Mouse (Mus musculus) embryonic fibroblast, embryonic 13.5 days (primary cell): Measurements from ENCODE around the gene Tcf7l1. TPM values are rescaled to one million over a fixed set of nuclear protein-coding genes. Genes with fewer than 3 reads are reported as not detected.
A peak's percentile ranks its signal among the peaks of the same experiment; 100 is the strongest.

Experiments
- H3K27ac ChIP-seq: 2 replicates; pipeline ENCODE4 v1.5.1; 2012; ENCODE audit warnings: low read length, control low read depth, inconsistent platforms; ENCODE audit not compliant: insufficient read depth
- H3K4me1 ChIP-seq: 2 replicates; pipeline ENCODE4 v1.6.1; 2011; ENCODE audit warnings: low read length; ENCODE audit not compliant: control insufficient read depth, insufficient read depth
- H3K4me3 ChIP-seq: 2 replicates; pipeline ENCODE4 v1.5.1; 2011; ENCODE audit warnings: mild to moderate bottlenecking, control low read depth, low read length; ENCODE audit not compliant: insufficient read depth
- CTCF ChIP-seq: IDR thresholded peaks from 2 replicates; pipeline ENCODE4 v1.5.1; 2011; ENCODE audit warnings: mild to moderate bottlenecking, control low read depth, low read length, moderate library complexity, borderline replicate concordance; ENCODE audit not compliant: insufficient read depth
- POLR2A ChIP-seq: IDR thresholded peaks from 2 replicates; pipeline ENCODE4 v1.6.1; 2011; ENCODE audit warnings: low read depth, mild to moderate bottlenecking, control low read depth, low read length, moderate library complexity
- polyA plus RNA-seq: library from polyadenylated mRNA; stranded (reverse); fragments of >200 nt; gene quantifications from 2 replicates; pipeline ENCODE4 v1.2.4, GENCODE M21; 2011; ENCODE audit warnings: low read depth; ENCODE audit not compliant: missing spikeins, insufficient read length

The Tcf7l1 gene
- polyA plus RNA-seq, 1 experiment: 54.0 TPM

- Histone ChIP-seq H3K4me3 (no peak overlapping the region), H3K27ac (peak overlapping the region; percentile 44; the same call in 1 of the 2 replicates), H3K4me1 (no peaks in the 10 kb centered on the region; the same call in 1 of the 2 replicates)
- no peak for TF ChIP-seq POLR2A
- no peak for TF ChIP-seq CTCF
These were observed 20.2 kb downstream of the Tcf7l1 start for GRCm38 (mm10) chr6:72768804-72769203.

DNA sequence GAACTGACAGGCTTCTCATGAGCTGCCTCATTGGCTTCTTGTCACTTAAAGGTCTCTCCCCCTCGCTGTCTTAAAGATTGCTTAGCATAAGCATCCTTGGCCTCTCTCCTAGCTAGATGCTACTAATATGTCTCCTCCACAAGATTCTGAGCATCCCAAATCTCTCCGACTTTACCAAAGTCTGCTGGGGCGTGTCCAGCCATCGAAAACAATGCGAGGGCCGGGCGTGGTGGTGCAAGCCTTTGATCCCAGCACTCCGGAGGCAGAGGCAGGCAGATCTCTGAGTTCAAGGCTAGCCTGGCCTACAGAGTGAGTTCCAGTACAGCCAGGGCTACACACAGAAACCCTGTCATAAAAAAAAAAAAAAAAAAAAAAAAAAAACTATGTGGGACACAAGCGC is 21.0 kb downstream of the Tcf7l1 start:
- Histone ChIP-seq H3K27ac (no peak overlapping the region), H3K4me1 (no peaks in the 10 kb centered on the region; the same call in 1 of the 2 replicates), H3K4me3 (no peak overlapping the region)
- TF ChIP-seq CTCF (no peak), POLR2A (no peak)

GRCm38 (mm10) chr6:72763616-72764015 is 25.4 kb downstream of the Tcf7l1 start:
- Histone ChIP-seq H3K27ac (no peak overlapping the region), H3K4me3 (no peak overlapping the region), H3K4me1 (no peaks in the 10 kb centered on the region)
- TF ChIP-seq CTCF: no peak
- no peak for TF ChIP-seq POLR2A

GRCm38 (mm10) chr6:72761645-72762044 is 27.4 kb downstream of the Tcf7l1 start:
- H3K4me1 ChIP-seq: no peaks in the 10 kb centered on the region
- TF ChIP-seq POLR2A: no peak
- no peak overlapping the region for H3K27ac ChIP-seq

DNA sequence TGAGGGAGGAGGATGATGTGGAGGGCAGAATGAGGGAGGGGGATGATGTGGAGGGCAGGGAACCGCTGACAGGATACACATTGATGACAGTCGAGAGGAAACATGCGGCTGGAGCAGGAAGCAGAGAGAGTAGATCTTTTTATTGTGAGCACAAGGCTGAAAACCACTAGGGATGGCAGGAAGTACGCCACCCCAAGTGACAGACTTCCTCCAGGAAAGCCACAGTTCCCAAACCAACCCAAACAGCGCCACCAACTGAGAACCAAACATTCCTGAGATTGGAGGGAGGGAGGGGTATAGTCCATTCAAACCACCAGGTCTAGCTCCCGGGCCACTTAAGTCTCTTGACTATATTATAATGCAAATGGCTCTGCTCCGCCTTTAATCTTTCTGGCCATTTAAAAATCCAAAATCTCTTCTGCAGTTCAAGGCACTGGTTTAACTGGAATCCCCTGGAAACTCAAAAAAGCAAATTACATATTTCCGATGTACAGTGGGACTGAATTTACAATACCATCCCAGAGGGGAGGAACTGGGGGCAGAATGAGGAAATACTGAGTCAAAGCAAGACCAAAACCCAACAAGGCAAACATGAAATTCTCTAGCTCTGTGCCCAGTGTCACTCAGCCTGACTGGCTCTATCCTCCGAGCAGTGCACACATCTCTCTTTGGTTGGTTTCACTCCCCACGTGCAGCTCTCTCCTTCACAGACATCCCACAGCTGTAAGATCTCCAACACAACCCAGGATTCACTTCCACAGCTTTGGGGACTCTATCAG is 30.6 kb downstream of the Tcf7l1 start:
- no peak overlapping the region for H3K27ac ChIP-seq
- no peak overlapping the region for H3K4me3 ChIP-seq
- 0 out of 2 replicates have a peak, but pooled peaks cover 2% of the 10 kb centered on the region for H3K4me1 ChIP-seq
- TF ChIP-seq POLR2A (no peak), CTCF (no peak)

More at GRCm38 (mm10) chr6:72761645-72762044, 27.4 kb downstream of the Tcf7l1 start:
- no peak overlapping the region for H3K4me3 ChIP-seq

DNA sequence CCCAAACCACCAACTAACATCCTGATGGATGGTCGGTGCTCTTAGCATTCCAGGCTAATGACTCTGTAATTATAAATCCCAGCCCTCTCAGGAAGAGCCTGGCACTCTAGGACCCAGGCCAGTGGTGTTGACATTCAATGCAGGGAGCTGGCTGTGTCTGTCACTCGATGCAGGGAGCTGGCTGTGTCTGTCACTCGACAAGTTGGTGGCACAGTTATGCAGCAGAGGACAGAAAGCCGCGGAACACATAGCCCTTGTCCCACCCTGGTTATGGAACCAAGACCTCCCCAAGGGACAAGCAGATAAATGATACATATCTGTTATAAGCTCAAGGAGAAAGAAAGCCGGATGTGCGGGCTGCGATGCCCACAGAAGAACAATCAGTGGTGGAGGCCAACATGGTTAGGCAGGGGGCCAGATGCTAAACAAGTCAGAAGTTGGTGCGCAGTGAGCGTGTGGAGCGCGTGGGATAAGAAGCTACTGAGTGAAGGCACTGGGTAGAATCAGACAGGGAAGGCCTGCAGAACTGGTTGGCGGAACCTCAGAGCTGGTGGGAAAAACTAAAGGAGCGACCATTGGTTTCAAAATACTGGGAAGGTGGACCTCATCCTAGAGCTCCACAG is 33.7 kb downstream of the Tcf7l1 start:
- TF ChIP-seq POLR2A (no peak), CTCF (no peak)
- H3K4me3 ChIP-seq: no peak overlapping the region

GRCm38 (mm10) chr6:72754215-72754614 is 34.8 kb downstream of the Tcf7l1 start:
- TF ChIP-seq CTCF: no peak
- TF ChIP-seq POLR2A: no peak
- Histone ChIP-seq H3K27ac (no peak overlapping the region), H3K4me3 (no peak overlapping the region), H3K4me1 (0 out of 2 replicates have a peak, but pooled peaks cover 4% of the 10 kb centered on the region)

More for the DNA sequence above, 33.7 kb downstream of the Tcf7l1 start:
- H3K4me1 ChIP-seq: 0 out of 2 replicates have a peak, but pooled peaks cover 2% of the 10 kb centered on the region
- no peak overlapping the region for H3K27ac ChIP-seq

DNA sequence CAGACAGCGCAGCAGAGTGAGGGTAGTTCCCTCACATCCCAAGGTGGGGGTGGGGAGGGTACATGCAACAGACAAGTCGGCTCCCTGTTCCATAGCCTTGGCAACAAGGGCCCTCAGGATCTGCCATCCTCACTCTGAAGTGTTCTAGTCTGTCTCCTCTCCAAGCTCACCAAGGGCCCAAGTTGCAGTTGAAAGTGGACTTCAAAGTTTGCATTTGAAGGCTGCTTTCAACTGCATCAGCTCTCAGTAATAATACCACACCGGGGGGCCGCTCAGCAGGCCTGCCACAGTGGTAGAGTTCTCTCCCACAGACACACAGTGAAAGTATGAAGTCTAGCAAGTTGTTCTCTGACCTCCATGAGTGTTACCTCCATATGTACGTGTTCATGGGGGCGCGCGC is 35.3 kb downstream of the Tcf7l1 start:
- Histone ChIP-seq H3K4me3 (no peak overlapping the region), H3K27ac (no peak overlapping the region), H3K4me1 (0 out of 2 replicates have a peak, but pooled peaks cover 7% of the 10 kb centered on the region)
- no peak for TF ChIP-seq CTCF
- no peak for TF ChIP-seq POLR2A

DNA sequence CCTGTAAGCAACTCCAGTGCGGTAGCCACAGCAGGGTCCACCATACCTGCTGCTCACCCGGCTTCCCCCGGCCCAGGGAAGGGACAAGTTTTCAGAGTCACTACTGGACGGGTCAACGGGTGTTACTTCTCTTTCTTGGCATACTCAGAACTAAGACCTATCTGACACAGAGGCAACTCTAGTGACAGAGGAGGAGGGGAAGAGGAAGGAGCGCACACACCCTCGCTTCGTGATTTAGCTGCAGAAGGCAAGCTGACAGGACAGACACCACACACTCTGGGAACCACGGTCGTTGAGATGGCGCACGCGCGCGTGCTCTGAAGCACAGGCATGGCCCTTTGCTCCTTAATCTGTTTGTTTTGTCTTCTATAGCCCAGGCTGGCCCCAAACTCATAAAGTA is 36.2 kb downstream of the Tcf7l1 start:
- H3K4me3 ChIP-seq: no peak overlapping the region
- H3K27ac ChIP-seq: no peak overlapping the region
- TF ChIP-seq POLR2A (no peak), CTCF (no peak)
- peaks cover 14% of the 10 kb centered on the region; the same call in 1 of the 2 replicates for H3K4me1 ChIP-seq

- no peak for TF ChIP-seq POLR2A
- no peak for TF ChIP-seq CTCF
- Histone ChIP-seq H3K4me3 (no peak overlapping the region), H3K4me1 (peaks cover 20% of the 10 kb centered on the region; the same call in 1 of the 2 replicates), H3K27ac (no peak overlapping the region)
These were observed 37.8 kb downstream of the Tcf7l1 start for GRCm38 (mm10) chr6:72751210-72751609.
